7 mouse cellular contexts compared by ENCODE assay signal in genomic region chr15:81480977-81481379, GRCm38 (mm10). TPM values are rescaled to one million over a fixed set of nuclear protein-coding genes. Genes with fewer than 3 reads are reported as not detected.
DNase-seq lines count a peak whose midpoint lies in the region; ATAC-seq and TF ChIP-seq lines count a peak whose summit lies in the region.

No protein-coding gene starts in this region.

- in situ Hi-C loops in ES-E14 (cut with MboI; ENCODE audit: low sequenced_read_pairs in 2 of 2, unreplicated experiment in 2 of 2) = no loop called here

- no peaks in the 10 kb centered on the region for H3K27me3 ChIP-seq in embryonic facial prominence, embryonic 14.5 days (replicated peaks; ENCODE audit: control insufficient read depth, insufficient read depth, low read length)
- no peaks in the 10 kb centered on the region for H3K27me3 ChIP-seq in limb, embryonic 11.5 days (ENCODE audit: control insufficient read depth, insufficient read depth, low read length)
- no peaks in the 10 kb centered on the region for H3K27me3 ChIP-seq in midbrain, embryonic 11.5 days (ENCODE audit: control insufficient read depth, insufficient read depth, low read length)
- no peaks in the 10 kb centered on the region for H3K27me3 ChIP-seq in stomach, embryonic 14.5 days (ENCODE audit: control insufficient read depth, insufficient read depth, low read length)

- peak overlapping the region; percentile 53 for H3K4me2 ChIP-seq in embryonic facial prominence, embryonic 14.5 days (ENCODE audit: low read depth, low read length)
- peak overlapping the region; percentile 43 for H3K4me2 ChIP-seq in limb, embryonic 11.5 days (ENCODE audit: low read depth, severe bottlenecking)
- H3K4me2 ChIP-seq in midbrain, embryonic 11.5 days = peak overlapping the region; percentile 23; the same call in 1 of the 2 replicates
- peak overlapping the region; percentile 44 for H3K4me2 ChIP-seq in stomach, embryonic 14.5 days (replicated peaks; ENCODE audit: low read depth, low read length)

- peaks cover 7 to 8% of the 10 kb centered on the region in 2 experiments for H3K4me1 ChIP-seq in ES-E14 (ENCODE audit: control insufficient read depth in 2 of 2, insufficient read depth in 2 of 2, low read length in 2 of 2, poor library complexity in 1 of 2)
- H3K4me1 ChIP-seq in embryonic facial prominence, embryonic 14.5 days (ENCODE audit: control insufficient read depth, insufficient read depth, low read length) = no peaks in the 10 kb centered on the region
- H3K4me1 ChIP-seq in limb, embryonic 11.5 days (ENCODE audit: control insufficient read depth, insufficient read depth, low read length) = peaks cover 3% of the 10 kb centered on the region; the same call in 1 of the 2 replicates
- H3K4me1 ChIP-seq in midbrain, embryonic 11.5 days (ENCODE audit: control insufficient read depth, insufficient read depth, low read length) = no peaks in the 10 kb centered on the region
- H3K4me1 ChIP-seq in stomach, embryonic 14.5 days (ENCODE audit: control insufficient read depth, insufficient read depth, low read length) = peaks cover 5% of the 10 kb centered on the region; the same call in 1 of the 2 replicates

- DNase-seq in ES-E14 (ENCODE audit: low read depth, low spot score) = peak; percentile 65
- DNase-seq in adrenal gland, postnatal 25 days = peak; percentile 15
- peak; percentile 58 for DNase-seq in embryonic facial prominence, embryonic 14.5 days (ENCODE audit: low spot score)
- DNase-seq in limb, embryonic 11.5 days (ENCODE audit: low spot score) = peak; percentile 60
- DNase-seq in midbrain, embryonic 11.5 days (ENCODE audit: low spot score, missing footprints) = peak; percentile 87

- peak overlapping the region; percentile 41 to 49; a peak in 3 of 4 replicates for H3K4me3 ChIP-seq in ES-E14 (ENCODE audit: insufficient read depth in 1 of 2, low read depth in 1 of 2, low read length in 2 of 2, poor library complexity in 1 of 2, severe bottlenecking in 1 of 2)
- peak overlapping the region; percentile 25 for H3K4me3 ChIP-seq in embryonic facial prominence, embryonic 14.5 days (ENCODE audit: low read depth, low read length)
- H3K4me3 ChIP-seq in limb, embryonic 11.5 days (ENCODE audit: low read depth, low read length) = peak overlapping the region; percentile 17; the same call in 1 of the 2 replicates
- no peak overlapping the region for H3K4me3 ChIP-seq in midbrain, embryonic 11.5 days (ENCODE audit: low read depth, low read length)
- peak overlapping the region; percentile 22; the same call in 1 of the 2 replicates for H3K4me3 ChIP-seq in stomach, embryonic 14.5 days (ENCODE audit: low read depth, low read length)

- peak overlapping the region; percentile 53 for H3K9ac ChIP-seq in ES-E14 (ENCODE audit: insufficient read depth, low read depth, low read length, poor library complexity, severe bottlenecking)
- H3K9ac ChIP-seq in embryonic facial prominence, embryonic 14.5 days (ENCODE audit: low read depth, low read length) = no peak overlapping the region
- H3K9ac ChIP-seq in limb, embryonic 11.5 days (ENCODE audit: low read length) = no peak overlapping the region
- no peak overlapping the region for H3K9ac ChIP-seq in midbrain, embryonic 11.5 days (ENCODE audit: low read length)
- H3K9ac ChIP-seq in stomach, embryonic 14.5 days (replicated peaks; ENCODE audit: low read depth, low read length) = no peak overlapping the region

- no peaks in the 10 kb centered on the region for H3K9me3 ChIP-seq in ES-E14 (ENCODE audit: control insufficient read depth, insufficient read depth, low read depth, low read length)
- no peaks in the 10 kb centered on the region for H3K9me3 ChIP-seq in embryonic facial prominence, embryonic 14.5 days (ENCODE audit: control insufficient read depth, low read length)
- no peaks in the 10 kb centered on the region for H3K9me3 ChIP-seq in limb, embryonic 11.5 days (ENCODE audit: control insufficient read depth, low read length)
- no peaks in the 10 kb centered on the region for H3K9me3 ChIP-seq in midbrain, embryonic 11.5 days (ENCODE audit: control insufficient read depth, low read length)
- no peaks in the 10 kb centered on the region for H3K9me3 ChIP-seq in stomach, embryonic 14.5 days (ENCODE audit: control insufficient read depth, low read depth, low read length)

- H3K27ac ChIP-seq in ES-E14 (ENCODE audit: insufficient read depth, low read depth, low read length, poor library complexity, severe bottlenecking) = no peak overlapping the region; the same call in 1 of the 2 replicates
- H3K27ac ChIP-seq in embryonic facial prominence, embryonic 14.5 days (replicated peaks; ENCODE audit: low read depth, low read length) = no peak overlapping the region
- no peak overlapping the region for H3K27ac ChIP-seq in limb, embryonic 11.5 days (replicated peaks; ENCODE audit: low read depth, low read length)
- no peak overlapping the region for H3K27ac ChIP-seq in midbrain, embryonic 11.5 days (ENCODE audit: low read depth, low read length)
- no peak overlapping the region for H3K27ac ChIP-seq in stomach, embryonic 14.5 days (ENCODE audit: low read length)

- 19% methylated on average over 13 of the region's 13 CpGs for WGBS in embryonic facial prominence, embryonic 14.5 days
- WGBS in limb, embryonic 11.5 days = 14% methylated on average over 13 of the region's 13 CpGs
- WGBS in midbrain, embryonic 11.5 days = 19% methylated on average over 13 of the region's 13 CpGs
- WGBS in stomach, embryonic 14.5 days = 12% methylated on average over 13 of the region's 13 CpGs

- ATAC-seq in embryonic facial prominence, embryonic 14.5 days (ENCODE audit: low read depth) = no peak; the same call in 1 of the 2 replicates
- peak; percentile 89 to 92 for ATAC-seq in hematopoietic stem cell, adult 5-6 weeks (replicated peaks in 1 of 2; ENCODE audit: insufficient read depth in 1 of 2, low FRiP score in 2 of 2, low TSS enrichment in 1 of 2, low read depth in 1 of 2, poor library complexity in 2 of 2, severe bottlenecking in 2 of 2)
- no peak for ATAC-seq in limb, embryonic 11.5 days (ENCODE audit: insufficient number of reproducible peaks, low FRiP score, low TSS enrichment, low read depth)
- no peak for ATAC-seq in midbrain, embryonic 11.5 days (ENCODE audit: low FRiP score)
- ATAC-seq in stomach, embryonic 14.5 days (ENCODE audit: insufficient number of reproducible peaks, insufficient read depth, low FRiP score, low read depth) = 0 out of 2 replicates have a peak, but pooled peaks have one; percentile 58

- H3K36me3 ChIP-seq in ES-E14 (ENCODE audit: control insufficient read depth, insufficient read depth, low read length, poor library complexity, severe bottlenecking) = no peaks in the 10 kb centered on the region
- H3K36me3 ChIP-seq in embryonic facial prominence, embryonic 14.5 days (ENCODE audit: control insufficient read depth, insufficient read depth, low read length) = peaks cover under 1% of the 10 kb centered on the region; the same call in 1 of the 2 replicates
- no peaks in the 10 kb centered on the region for H3K36me3 ChIP-seq in limb, embryonic 11.5 days (ENCODE audit: control insufficient read depth, insufficient read depth, low read length)
- no peaks in the 10 kb centered on the region for H3K36me3 ChIP-seq in midbrain, embryonic 11.5 days (ENCODE audit: control insufficient read depth, insufficient read depth, low read length)
- no peaks in the 10 kb centered on the region for H3K36me3 ChIP-seq in stomach, embryonic 14.5 days (ENCODE audit: control insufficient read depth, insufficient read depth, low read length)

TF ChIP-seq in ES-E14, 5 proteins besides CTCF, POLR2A, EP300 and RAD21:
- TF ChIP-seq HCFC1 (IDR thresholded peaks at IDR 0.05; ENCODE audit: borderline replicate concordance, insufficient read depth, low read length) = no peak
- TF ChIP-seq CHD2 (IDR thresholded peaks at IDR 0.05; ENCODE audit: low read depth, low read length) = peak; percentile 12; the same call in 1 of the 2 replicates
- no peak for TF ChIP-seq ZC3H11A (IDR thresholded peaks at IDR 0.05; ENCODE audit: borderline replicate concordance, low read depth, low read length)
TF ChIP-seq in ES-E14: peak in this region for 1.

RNA-seq across cellular contexts. Expression of gene Rbx1, which starts 14.9 kb away (rescaled TPM):
- 179 and 282 TPM in 2 replicates for total RNA-seq in ES-E14 (2012; rRNA removed)
- total RNA-seq in adrenal gland, postnatal 25 days (2021) = 107 and 141 TPM in 2 replicates
- 490 and 495 TPM in 2 replicates for polyA plus RNA-seq in embryonic facial prominence, embryonic 14.5 days (2014; fragmentation: Nextera tagmentation; extraction: Ambion mirVana)
- total RNA-seq in hematopoietic stem cell, adult 5-6 weeks (2017) = 125 and 199 TPM in 2 replicates
- polyA plus RNA-seq in limb, embryonic 11.5 days (2014; fragmentation: Nextera tagmentation; extraction: Ambion mirVana) = 569 and 571 TPM in 2 replicates
- polyA plus RNA-seq in midbrain, embryonic 11.5 days (2014; fragmentation: Nextera tagmentation; extraction: Ambion mirVana) = 532 and 574 TPM in 2 replicates
- 523 and 527 TPM in 2 replicates for polyA plus RNA-seq in stomach, embryonic 14.5 days (2014; fragmentation: Nextera tagmentation; extraction: Ambion mirVana)

Comparison
In these comparisons a context has a peak if more than half of its experiments do, and no peak if none do; other contexts are left out.
1. DNase-seq: peak in every context shown above with its lines; median percentile 87 in midbrain, embryonic 11.5 days; 65 in ES-E14; 60 in limb, embryonic 11.5 days; 58 in embryonic facial prominence, embryonic 14.5 days; 15 in adrenal gland, postnatal 25 days.
2. ATAC-seq: peak in hematopoietic stem cell, adult 5-6 weeks (2 of 2) and stomach, embryonic 14.5 days (single experiment); none in embryonic facial prominence, embryonic 14.5 days (single experiment), limb, embryonic 11.5 days (single experiment) and midbrain, embryonic 11.5 days (single experiment).
3. Peak in every context shown above with its lines, with median percentiles within 50 percentile points of each other: H3K4me2 ChIP-seq.